ENCODE assay signal across 8 mouse cellular contexts in the genomic region with DNA sequence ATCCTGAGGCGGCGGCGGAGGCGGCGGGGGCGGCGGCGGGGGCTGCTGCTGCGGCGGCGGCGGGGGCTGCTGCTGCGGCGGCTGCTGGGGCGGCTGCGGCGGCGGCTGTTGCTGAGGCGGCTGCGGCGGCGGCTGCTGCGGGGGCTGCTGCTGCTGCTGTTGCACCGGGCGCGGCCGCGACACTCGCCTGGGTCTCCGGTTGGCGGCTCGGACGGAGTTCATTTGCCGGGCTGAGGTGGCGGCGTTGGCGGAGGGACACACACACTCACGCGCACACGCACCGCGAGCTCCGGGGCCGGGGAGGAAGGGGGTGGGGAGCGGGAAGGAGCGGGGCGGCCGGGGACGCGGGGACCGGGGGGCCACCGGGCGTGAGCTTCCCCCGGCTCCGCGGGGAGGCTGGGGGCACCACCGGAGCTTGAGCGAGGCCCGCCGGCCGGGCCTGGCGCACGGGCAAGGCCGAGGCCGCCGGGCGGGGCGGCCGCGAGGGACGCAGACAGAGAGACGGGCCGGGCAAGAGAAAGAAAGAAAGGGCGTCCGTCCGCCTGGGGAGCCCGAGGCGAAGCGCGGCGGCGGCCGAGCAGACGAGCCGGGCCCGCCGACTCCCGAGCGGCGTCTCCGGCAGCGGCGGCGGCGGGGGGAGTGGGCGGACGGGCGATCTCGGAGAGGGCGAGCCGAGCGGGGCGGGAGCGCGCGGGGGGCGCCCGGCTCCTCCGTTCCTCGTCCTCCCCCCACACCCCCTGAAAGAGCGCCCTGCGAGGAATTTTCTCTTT. TPM values are rescaled to one million over a fixed set of nuclear protein-coding genes. Genes with fewer than 3 reads are reported as not detected.
DNase-seq lines count a peak whose midpoint lies in the region; ATAC-seq and TF ChIP-seq lines count a peak whose summit lies in the region.

Gene Fbxo11, minus strand, starts transcription at position 261 of the 770 bp plus-strand sequence.

- H3K79me2 ChIP-seq in myocyte (ENCODE audit: control insufficient read depth, insufficient read depth), result peaks cover 61% of the 10 kb centered on the region

- ATAC-seq in embryonic facial prominence, embryonic 14.5 days (ENCODE audit: low read depth), result peak; percentile 0; the same call in 1 of the 2 replicates
- no peak for ATAC-seq in limb, embryonic 15.5 days (ENCODE audit: insufficient number of reproducible peaks, low FRiP score, low TSS enrichment, low read depth)

- no peaks in the 10 kb centered on the region for H3K9me3 ChIP-seq in embryonic facial prominence, embryonic 14.5 days (ENCODE audit: control insufficient read depth, low read length)
- H3K9me3 ChIP-seq in limb, embryonic 15.5 days, result no peaks in the 10 kb centered on the region

- no peaks in the 10 kb centered on the region for H3K27me3 ChIP-seq in embryonic facial prominence, embryonic 14.5 days (replicated peaks; ENCODE audit: control insufficient read depth, insufficient read depth, low read length)
- no peaks in the 10 kb centered on the region for H3K27me3 ChIP-seq in limb, embryonic 15.5 days
- no peaks in the 10 kb centered on the region for H3K27me3 ChIP-seq in myocyte (ENCODE audit: control insufficient read depth, insufficient read depth, insufficient read length)

- no peaks in the 10 kb centered on the region for H3K36me3 ChIP-seq in embryonic facial prominence, embryonic 14.5 days (ENCODE audit: control insufficient read depth, insufficient read depth, low read length)
- H3K36me3 ChIP-seq in limb, embryonic 15.5 days, result no peaks in the 10 kb centered on the region
- no peaks in the 10 kb centered on the region for H3K36me3 ChIP-seq in myocyte (ENCODE audit: control insufficient read depth, insufficient read depth)

- DNase-seq in lung, adult 18-20 months, result peak; percentile 47 to 52
- no peak for DNase-seq in lung, postnatal 25 days (ENCODE audit: low spot score)
- peak; percentile 41 for DNase-seq in embryonic facial prominence, embryonic 14.5 days (ENCODE audit: low spot score)
- DNase-seq in heart, adult 8-10 months (ENCODE audit: low spot score), result no peak
- DNase-seq in kidney, adult 8-10 months, result peak; percentile 18 to 44
- DNase-seq in spleen, postnatal 4 days (ENCODE audit: low spot score in 2 of 2), result peak; percentile 63 to 85

- peak within 1 kb of the TSS; percentile 99 for H3K9ac ChIP-seq in embryonic facial prominence, embryonic 14.5 days (ENCODE audit: low read depth, low read length)
- peak within 1 kb of the TSS; percentile 99 for H3K9ac ChIP-seq in limb, embryonic 15.5 days

- H3K27ac ChIP-seq in embryonic facial prominence, embryonic 14.5 days (replicated peaks; ENCODE audit: low read depth, low read length), result peak within 1 kb of the TSS; percentile 100
- H3K27ac ChIP-seq in limb, embryonic 15.5 days, result peak within 1 kb of the TSS; percentile 100

- peaks cover 15% of the 10 kb centered on the region for H3K4me1 ChIP-seq in embryonic facial prominence, embryonic 14.5 days (ENCODE audit: control insufficient read depth, insufficient read depth, low read length)
- peaks cover 8% of the 10 kb centered on the region; the same call in 1 of the 2 replicates for H3K4me1 ChIP-seq in limb, embryonic 15.5 days

- H3ac ChIP-seq in myocyte (ENCODE audit: control insufficient read depth, insufficient read length), result peak within 1 kb of the TSS; percentile 99

- under 1% methylated on average over 26 of the region's 112 CpGs for WGBS in embryonic facial prominence, embryonic 14.5 days
- under 1% methylated on average over 75 of the region's 112 CpGs for WGBS in limb, embryonic 15.5 days

- peak within 1 kb of the TSS; percentile 81 for H3K4me2 ChIP-seq in embryonic facial prominence, embryonic 14.5 days (ENCODE audit: low read depth, low read length)
- H3K4me2 ChIP-seq in limb, embryonic 15.5 days, result peak within 1 kb of the TSS; percentile 63
- peak within 1 kb of the TSS; percentile 97 for H3K4me2 ChIP-seq in myocyte (ENCODE audit: low read depth)

- peak within 1 kb of the TSS; percentile 95 for H3K4me3 ChIP-seq in embryonic facial prominence, embryonic 14.5 days (ENCODE audit: low read depth, low read length)
- peak within 1 kb of the TSS; percentile 91 for H3K4me3 ChIP-seq in limb, embryonic 15.5 days
- H3K4me3 ChIP-seq in myocyte, result peak within 1 kb of the TSS; percentile 90

- TF ChIP-seq POLR2A in myocyte (IDR thresholded peaks at IDR 0.05; ENCODE audit: insufficient read length, low read depth), result peak; percentile 28

TF ChIP-seq in myocyte, 11 proteins besides CTCF, POLR2A, EP300 and RAD21:
- TF ChIP-seq MYOD1 (IDR thresholded peaks at IDR 0.05; ENCODE audit: control insufficient read depth in 1 of 3, insufficient read length in 2 of 3, low read depth in 2 of 3) (peak in 1 of 3 experiments; percentile 10), E2F4 (IDR thresholded peaks at IDR 0.05; ENCODE audit: insufficient read depth) (no peak)

RNA-seq across cellular contexts. Expression of gene Fbxo11, which starts in this region (rescaled TPM):
- polyA plus RNA-seq in embryonic facial prominence, embryonic 14.5 days (2014; fragmentation: Nextera tagmentation; extraction: Ambion mirVana), result 25.0 and 25.2 TPM in 2 replicates
- 10 to 100 TPM; 31.1 to 37.0 (median 35.5) TPM for total RNA-seq in heart, adult 8-10 months (2022)
- 15.7 and 18.2 TPM in 2 replicates for polyA plus RNA-seq in limb, embryonic 15.5 days (2015; fragmentation: Nextera tagmentation; extraction: Ambion mirVana)
- polyA plus RNA-seq in myocyte (2012; fragmentation: generic; extraction: Trizol), result 15.4 TPM

Comparison
In these comparisons a context has a peak if more than half of its experiments do, and no peak if none do; other contexts are left out.
1. DNase-seq: peak in lung, adult 18-20 months (2 of 2), embryonic facial prominence, embryonic 14.5 days (single experiment), kidney, adult 8-10 months (2 of 2) and spleen, postnatal 4 days (2 of 2); none in lung, postnatal 25 days (single experiment) and heart, adult 8-10 months (single experiment).
2. Peak in every context shown above with its lines, with median percentiles within 50 percentile points of each other: H3K4me2 ChIP-seq and H3K4me3 ChIP-seq.